Comparison of ENCODE assay signal across 16 mouse cellular contexts in genomic region chr13:47310751-47311202, GRCm38 (mm10).
DNase-seq lines count a peak whose midpoint lies in the region; ATAC-seq lines count a peak whose summit lies in the region.
"Had no signal": no experiment of that assay in that cellular context is flagged by ENCODE, and none has a peak within 500 bp of the region (broad histone marks: within the 10 kb centered on the region; RNA-seq: fewer than 3 reads in every experiment).

No protein-coding gene starts in this region.

- no peaks in the 10 kb centered on the region for H3K9me3 ChIP-seq in hindbrain, embryonic 15.5 days
- no peaks in the 10 kb centered on the region for H3K9me3 ChIP-seq in hindbrain, embryonic 12.5 days (replicated peaks)
- no peaks in the 10 kb centered on the region for H3K9me3 ChIP-seq in neural tube, embryonic 11.5 days (ENCODE audit: control insufficient read depth, low read length)
- H3K9me3 ChIP-seq: heart, embryonic 13.5 days; liver, embryonic 12.5 days; midbrain, embryonic 13.5 days had no signal

- no peak overlapping the region for H3K4me2 ChIP-seq in hindbrain, embryonic 15.5 days
- no peak overlapping the region for H3K4me2 ChIP-seq in hindbrain, embryonic 12.5 days (replicated peaks)
- H3K4me2 ChIP-seq in neural tube, embryonic 11.5 days (ENCODE audit: low read depth), result no peak overlapping the region
- H3K4me2 ChIP-seq: heart, embryonic 13.5 days; liver, embryonic 12.5 days; midbrain, embryonic 13.5 days had no signal

- H3K9ac ChIP-seq in hindbrain, embryonic 15.5 days, result no peak overlapping the region
- H3K9ac ChIP-seq in hindbrain, embryonic 12.5 days, result no peak overlapping the region
- no peak overlapping the region for H3K9ac ChIP-seq in neural tube, embryonic 11.5 days (ENCODE audit: low read length)
- H3K9ac ChIP-seq: heart, embryonic 13.5 days; liver, embryonic 12.5 days; midbrain, embryonic 13.5 days had no signal

- WGBS in hindbrain, embryonic 15.5 days, result 27% methylated on average over 7 of the region's 7 CpGs
- WGBS in hindbrain, embryonic 12.5 days, result 27% methylated on average over 7 of the region's 7 CpGs
- 8% methylated on average over 7 of the region's 7 CpGs for WGBS in neural tube, embryonic 11.5 days

- no peaks in the 10 kb centered on the region for H3K36me3 ChIP-seq in hindbrain, embryonic 15.5 days
- H3K36me3 ChIP-seq in hindbrain, embryonic 12.5 days, result no peaks in the 10 kb centered on the region
- H3K36me3 ChIP-seq in neural tube, embryonic 11.5 days (ENCODE audit: control insufficient read depth, insufficient read depth, low read length), result no peaks in the 10 kb centered on the region
- H3K36me3 ChIP-seq: heart, embryonic 13.5 days; liver, embryonic 12.5 days; midbrain, embryonic 13.5 days had no signal

- no peak overlapping the region for H3K27ac ChIP-seq in hindbrain, embryonic 15.5 days (replicated peaks)
- H3K27ac ChIP-seq in hindbrain, embryonic 12.5 days, result no peak overlapping the region
- H3K27ac ChIP-seq in neural tube, embryonic 11.5 days (ENCODE audit: low read depth, low read length), result no peak overlapping the region
- H3K27ac ChIP-seq: heart, embryonic 13.5 days; liver, embryonic 12.5 days; midbrain, embryonic 13.5 days had no signal

- no peak overlapping the region for H3K4me3 ChIP-seq in hindbrain, embryonic 15.5 days
- H3K4me3 ChIP-seq in hindbrain, embryonic 12.5 days, result no peak overlapping the region
- H3K4me3 ChIP-seq in neural tube, embryonic 11.5 days (ENCODE audit: low read depth, low read length), result no peak overlapping the region
- H3K4me3 ChIP-seq: heart, embryonic 13.5 days; liver, embryonic 12.5 days; midbrain, embryonic 13.5 days had no signal

- no peaks in the 10 kb centered on the region for H3K27me3 ChIP-seq in hindbrain, embryonic 15.5 days
- no peaks in the 10 kb centered on the region for H3K27me3 ChIP-seq in hindbrain, embryonic 12.5 days
- H3K27me3 ChIP-seq in neural tube, embryonic 11.5 days (ENCODE audit: control insufficient read depth, insufficient read depth, low read length), result no peaks in the 10 kb centered on the region
- H3K27me3 ChIP-seq: heart, embryonic 13.5 days; liver, embryonic 12.5 days; midbrain, embryonic 13.5 days had no signal

- peaks cover 4% of the 10 kb centered on the region; the same call in 1 of the 2 replicates for H3K4me1 ChIP-seq in hindbrain, embryonic 15.5 days (replicated peaks)
- H3K4me1 ChIP-seq in hindbrain, embryonic 12.5 days, result peaks cover 9% of the 10 kb centered on the region
- H3K4me1 ChIP-seq in neural tube, embryonic 11.5 days (ENCODE audit: control insufficient read depth, insufficient read depth, low read length), result peaks cover 7% of the 10 kb centered on the region
- H3K4me1 ChIP-seq: heart, embryonic 13.5 days; liver, embryonic 12.5 days had no signal

- peak; percentile 33 for DNase-seq in neural tube, embryonic 11.5 days (ENCODE audit: low spot score)
- DNase-seq in neural tube, embryonic 10.5 days (ENCODE audit: extremely low spot score, low spot score), result no peak
- DNase-seq in hindlimb bud, embryonic 11.5 days (ENCODE audit: extremely low spot score, low read depth, low spot score), result peak; percentile 14
- no peak for DNase-seq in cerebellum, adult 11 months
- DNase-seq in right cerebral cortex, postnatal 36 days (ENCODE audit: low spot score in 2 of 2), result no peak
- no peak for DNase-seq in cerebellum, postnatal 25 days
- DNase-seq: cerebellum, adult 9-10 months; gastrocnemius, postnatal 36 days; thymus, postnatal 25 days had no signal

- ATAC-seq in hindbrain, embryonic 15.5 days (ENCODE audit: low FRiP score, low read depth), result peak; percentile 59
- ATAC-seq in hindbrain, embryonic 12.5 days (ENCODE audit: low FRiP score), result no peak
- no peak for ATAC-seq in neural tube, embryonic 11.5 days (ENCODE audit: insufficient read depth, low FRiP score, low TSS enrichment)
- ATAC-seq: inflammation-experienced regulatory T-cells, adult 6 months; liver, embryonic 12.5 days; lung, postnatal 0 days; midbrain, embryonic 13.5 days had no signal

Comparison
In these comparisons a context has a peak if more than half of its experiments do, and no peak if none do; other contexts are left out.
1. DNase-seq: peak in neural tube, embryonic 11.5 days (single experiment) and hindlimb bud, embryonic 11.5 days (single experiment); none in neural tube, embryonic 10.5 days (single experiment), cerebellum, adult 11 months (single experiment), right cerebral cortex, postnatal 36 days (0 of 2) and cerebellum, postnatal 25 days (0 of 2).